Mouse (Mus musculus) CH12.LX (cell line): ENCODE results near the gene Uri1. TPM values are rescaled to one million over a fixed set of nuclear protein-coding genes. Genes with fewer than 3 reads are reported as not detected.

Source experiments
- DNase-seq: peaks from one replicate; pipeline ENCODE4 v3.0.0-alpha.2; 2013; ENCODE audit errors: extremely low read depth
- H3K27ac ChIP-seq: 2 replicates; pipeline ENCODE4 v1.5.1; 2012; ENCODE audit warnings: low read depth, mild to moderate bottlenecking, control low read depth, moderate library complexity; ENCODE audit not compliant: insufficient read depth
- H3K27me3 ChIP-seq: replicated peaks from 2 replicates; pipeline ENCODE3; 2012; ENCODE audit warnings: inconsistent platforms
- H3K36me3 ChIP-seq, 2 experiments: replicated peaks in 1 of 2; 2 replicates each; pipeline versions ENCODE3 to v1.6.1; 2012; ENCODE audit warnings: inconsistent platforms in 1 of 2, low read length in 1 of 2, mild to moderate bottlenecking in 1 of 2, mixed read lengths in 1 of 2, moderate library complexity in 1 of 2; ENCODE audit not compliant: control insufficient read depth in 1 of 2, insufficient read depth in 1 of 2
- H3K4me1 ChIP-seq, 2 experiments: 2 replicates each; pipeline ENCODE4 v1.6.1; 2012; ENCODE audit warnings: inconsistent platforms in 1 of 2, moderate library complexity in 1 of 2; ENCODE audit not compliant: insufficient read depth in 2 of 2, control insufficient read depth in 1 of 2
- H3K4me2 ChIP-seq: 2 replicates; pipeline ENCODE4 v1.6.1; 2012; ENCODE audit warnings: low read depth, mild to moderate bottlenecking, control low read depth; ENCODE audit not compliant: poor library complexity, insufficient read depth, severe bottlenecking
- H3K4me3 ChIP-seq, 3 experiments: fragments of 150-350 bp in 1 of 3; sonication (generic) in 1 of 3; replicated peaks in 1 of 3; 2 replicates each; pipeline versions ENCODE3 to v1.5.1; 2011 to 2012; ENCODE audit warnings: low read depth in 2 of 3, low read length in 2 of 3, mild to moderate bottlenecking in 2 of 3, moderate library complexity in 2 of 3, control low read depth in 1 of 3, improper control_type of control experiment in 1 of 3, inconsistent platforms in 1 of 3, mixed read lengths in 1 of 3; ENCODE audit not compliant: poor library complexity in 1 of 3
- H3K79me2 ChIP-seq: replicated peaks from 2 replicates; pipeline ENCODE4 v1.6.1; 2012; ENCODE audit warnings: mild to moderate bottlenecking, moderate library complexity; ENCODE audit not compliant: control insufficient read depth, poor library complexity, insufficient read depth, severe bottlenecking; ENCODE audit errors: extremely low read depth
- H3K9ac ChIP-seq: 2 replicates; pipeline ENCODE4 v1.6.1; 2012; ENCODE audit warnings: low read depth, mild to moderate bottlenecking, control low read depth, moderate library complexity; ENCODE audit not compliant: insufficient read depth
- H3K9me3 ChIP-seq: replicated peaks from 2 replicates; pipeline ENCODE3; 2012; ENCODE audit warnings: low read length, inconsistent platforms, mixed read lengths
- CHD1 ChIP-seq: IDR thresholded peaks from 2 replicates; pipeline ENCODE4 v1.6.1; 2012; ENCODE audit warnings: low read depth, low read length, improper control_type of control experiment, inconsistent platforms
- CHD2 ChIP-seq: IDR thresholded peaks from 2 replicates; pipeline ENCODE4 v1.6.1; 2011; ENCODE audit warnings: low read length, improper control_type of control experiment
- CTCF ChIP-seq, 2 experiments: IDR thresholded peaks in 1 of 2; conservative IDR thresholded peaks in 1 of 2; 2 replicates each; pipeline ENCODE4 v1.5.1; 2011 to 2012; ENCODE audit warnings: low read depth in 2 of 2, low read length in 2 of 2, improper control_type of control experiment in 1 of 2, inconsistent platforms in 1 of 2, mild to moderate bottlenecking in 1 of 2, moderate library complexity in 1 of 2
- EP300 ChIP-seq: IDR thresholded peaks from 2 replicates; pipeline ENCODE4 v1.6.1; 2011; ENCODE audit warnings: low read length, improper control_type of control experiment
- IRF4 ChIP-seq: IDR thresholded peaks from 2 replicates; pipeline ENCODE4 v1.6.1; 2014; ENCODE audit warnings: low read depth, mild to moderate bottlenecking, inconsistent platforms, low read length, improper control_type of control experiment
- JUN ChIP-seq: IDR thresholded peaks from 2 replicates; pipeline ENCODE4 v1.6.1; 2011; ENCODE audit warnings: low read depth, mild to moderate bottlenecking, low read length, improper control_type of control experiment, moderate library complexity; ENCODE audit not compliant: insufficient read depth
- MAX ChIP-seq: IDR thresholded peaks from 2 replicates; pipeline ENCODE4 v1.6.1; 2011; ENCODE audit warnings: low read length, improper control_type of control experiment
- MEF2A ChIP-seq: IDR thresholded peaks from 2 replicates; pipeline ENCODE4 v1.6.1; 2014; ENCODE audit warnings: low read depth, mild to moderate bottlenecking, inconsistent platforms, low read length, improper control_type of control experiment, borderline replicate concordance
- NRF1 ChIP-seq: IDR thresholded peaks from 2 replicates; pipeline ENCODE4 v1.6.1; 2014; ENCODE audit warnings: low read depth, mild to moderate bottlenecking, inconsistent platforms, low read length, improper control_type of control experiment, moderate library complexity
- PAX5 ChIP-seq: IDR thresholded peaks from 2 replicates; pipeline ENCODE4 v1.6.1; 2012; ENCODE audit warnings: low read length, inconsistent platforms, mixed read lengths
- POLR2A ChIP-seq: IDR thresholded peaks from 2 replicates; pipeline ENCODE4 v1.6.1; 2011; ENCODE audit warnings: low read depth, mild to moderate bottlenecking, improper control_type of control experiment, low read length
- RAD21 ChIP-seq: IDR thresholded peaks from 2 replicates; pipeline ENCODE4 v1.6.1; 2011; ENCODE audit warnings: low read depth, mild to moderate bottlenecking, low read length, improper control_type of control experiment, moderate library complexity
- SIN3A ChIP-seq: IDR thresholded peaks from 2 replicates; pipeline ENCODE4 v1.6.1; 2012; ENCODE audit warnings: low read length, improper control_type of control experiment, inconsistent platforms
- SMC3 ChIP-seq: IDR thresholded peaks from 2 replicates; pipeline ENCODE4 v1.6.1; 2011; ENCODE audit warnings: low read depth, low read length, improper control_type of control experiment
- TCF12 ChIP-seq: IDR thresholded peaks from 2 replicates; pipeline ENCODE4 v1.6.1; 2014; ENCODE audit warnings: low read depth, mild to moderate bottlenecking, inconsistent platforms, low read length, improper control_type of control experiment
- ZC3H11A ChIP-seq: IDR thresholded peaks from 2 replicates; pipeline ENCODE4 v1.6.1; 2012; ENCODE audit warnings: low read depth, mild to moderate bottlenecking, inconsistent platforms, low read length, improper control_type of control experiment
- ZMIZ1 ChIP-seq: IDR thresholded peaks from 2 replicates; pipeline ENCODE4 v1.6.1; 2012; ENCODE audit warnings: low read depth, mild to moderate bottlenecking, inconsistent platforms, low read length, improper control_type of control experiment
- ZNF384 ChIP-seq: IDR thresholded peaks from 2 replicates; pipeline ENCODE4 v1.6.1; 2012; ENCODE audit warnings: low read depth, low read length, improper control_type of control experiment, inconsistent platforms
- dilution Hi-C: fragments of 300-500 bp; cut with MboI; formaldehyde crosslinking; loops from 2 replicates; pipeline ENCODE4 v1.14.3; 2020; ENCODE audit warnings: low sequenced_read_pairs; ENCODE audit not compliant: extremely low pct_unique_long_range_greater_than_20kb, extremely low pct_ligation_motif_present
- in situ Hi-C: fragments of 300-500 bp; cut with MboI; formaldehyde crosslinking; loops from 3 replicates; pipeline ENCODE4 v1.14.3; 2019; ENCODE audit warnings: low sequenced_read_pairs, low pct_ligation_motif_present, low pct_unique_long_range_greater_than_20kb, mixed read lengths
- polyA plus RNA-seq: library from polyadenylated mRNA; unstranded; fragments of >175 nt; gene quantifications from 2 replicates; pipeline ENCODE4 v1.2.1, GENCODE M21; 2012; ENCODE audit warnings: low read depth; ENCODE audit not compliant: insufficient read length
- total RNA-seq, 2 experiments: library from RNA; depleted of rRNA; stranded (reverse); fragments of 300-350 nt in 1 of 2; fragments of >200 nt in 1 of 2; gene quantifications; 2 replicates each; pipeline ENCODE4 v1.2.3; 2012 to 2014

The Uri1 gene
- total and polyA plus RNA-seq, 3 experiments: 37.1 to 53.3 (median 50.1) TPM

GRCm38 (mm10) chr7:37934770-37935182 lies 88.6 kb downstream of the Uri1 start:
- peak; percentile 38 for DNase-seq
- H3K9ac ChIP-seq: no peak overlapping the region
- H3K79me2 ChIP-seq: no peaks in the 10 kb centered on the region
- H3K4me3 ChIP-seq: no peak overlapping the region
- no peaks in the 10 kb centered on the region for H3K4me1 ChIP-seq
- H3K4me2 ChIP-seq: no peak overlapping the region
- peaks cover 0 to 39% of the 10 kb centered on the region in 2 experiments for H3K36me3 ChIP-seq
- dilution Hi-C loops (no loop called here), in situ Hi-C loops (no loop called here)
- H3K27me3 ChIP-seq: no peaks in the 10 kb centered on the region
- no peak overlapping the region for H3K27ac ChIP-seq
- TF ChIP-seq CTCF (conservative IDR thresholded peaks at IDR 0.05 in 1 of 2, IDR thresholded peaks at IDR 0.05 in 1 of 2; ENCODE audit: low read depth in 2 of 2, low read length in 2 of 2): peak; percentile 51 to 62
- TF ChIP-seq ZC3H11A: no peak
- no peak for TF ChIP-seq POLR2A
- TF ChIP-seq SMC3: peak; percentile 32
- TF ChIP-seq CHD2: no peak
- peak; percentile 54 for TF ChIP-seq ZNF384
- TF ChIP-seq CHD1: no peak
- peak; percentile 30 for TF ChIP-seq RAD21
- no peak for TF ChIP-seq IRF4
- no peak for TF ChIP-seq MEF2A
- no peak for TF ChIP-seq EP300
- H3K9me3 ChIP-seq: no peaks in the 10 kb centered on the region

- H3K9ac ChIP-seq: no peak overlapping the region
- H3K9me3 ChIP-seq: no peaks in the 10 kb centered on the region
- H3K27ac ChIP-seq: no peak overlapping the region
- H3K79me2 ChIP-seq: no peaks in the 10 kb centered on the region
- in situ Hi-C loops (no loop called here), dilution Hi-C loops (no loop called here)
- no peak overlapping the region for H3K4me3 ChIP-seq
- H3K4me1 ChIP-seq: no peaks in the 10 kb centered on the region
- H3K27me3 ChIP-seq: no peaks in the 10 kb centered on the region
- H3K4me2 ChIP-seq: no peak overlapping the region
- DNase-seq: no peak
- peaks cover 0 to 37% of the 10 kb centered on the region in 2 experiments for H3K36me3 ChIP-seq
- TF ChIP-seq SMC3 (no peak), MAX (no peak)
Measured at GRCm38 (mm10) chr7:37933754-37934308, 89.5 kb downstream of the Uri1 start.

GRCm38 (mm10) chr7:37931631-37932030 lies 91.7 kb downstream of the Uri1 start:
- Histone ChIP-seq H3K4me2 (no peak overlapping the region), H3K4me1 (no peaks in the 10 kb centered on the region), H3K27me3 (no peaks in the 10 kb centered on the region), H3K27ac (no peak overlapping the region), H3K4me3 (no peak overlapping the region), H3K79me2 (no peaks in the 10 kb centered on the region), H3K9ac (no peak overlapping the region), H3K36me3 (peaks cover 0 to 27% of the 10 kb centered on the region in 2 experiments), H3K9me3 (no peaks in the 10 kb centered on the region)
- no peak for DNase-seq
- dilution Hi-C loops: no loop called here
- in situ Hi-C loops: no loop called here
- TF ChIP-seq JUN: no peak
- TF ChIP-seq PAX5: no peak
- no peak for TF ChIP-seq ZC3H11A
- TF ChIP-seq MEF2A: no peak
- no peak for TF ChIP-seq TCF12
- no peak for TF ChIP-seq SMC3
- TF ChIP-seq CTCF (conservative IDR thresholded peaks at IDR 0.05 in 1 of 2, IDR thresholded peaks at IDR 0.05 in 1 of 2; ENCODE audit: low read depth in 2 of 2, low read length in 2 of 2): no peak
- TF ChIP-seq POLR2A: no peak
- no peak for TF ChIP-seq CHD2
- TF ChIP-seq EP300: no peak
- no peak for TF ChIP-seq ZMIZ1
- no peak for TF ChIP-seq RAD21
- no peak for TF ChIP-seq NRF1
- no peak for TF ChIP-seq SIN3A
